Mouse (Mus musculus) embryonic facial prominence, embryonic 13.5 days (tissue): ENCODE measurements around the gene Adh7. TPM values are rescaled to one million over a fixed set of nuclear protein-coding genes. Genes with fewer than 3 reads are reported as not detected.

ENCODE experiments used
- polyA plus RNA-seq: library from polyadenylated mRNA; unstranded; fragments of >200 nt; fragmentation: Nextera tagmentation; extraction: Ambion mirVana; gene quantifications from 2 replicates; pipeline ENCODE4 v1.2.1, GENCODE M21; 2015

Adh7 gene
- polyA plus RNA-seq, 1 experiment from 2014 or later = 3.6 TPM

Other genes starting within 250 kb of the Adh7 start
- gene Dapp1, start 236.2 kb upstream of the Adh7 start, polyA plus RNA-seq = 5.9 and 6.8 TPM in 2 replicates
- gene 1110002E22Rik, start 152.7 kb upstream of the Adh7 start, polyA plus RNA-seq = 0.40 and 0.41 TPM in 2 replicates
- gene Gm5105, start 150.4 kb upstream of the Adh7 start, polyA plus RNA-seq = 0.40 TPM in 1 of 2 replicates, not detected in the other
- gene Trmt10a, start 74.3 kb upstream of the Adh7 start, polyA plus RNA-seq = 12.4 and 14.0 TPM in 2 replicates
- gene Mttp, start 72.8 kb upstream of the Adh7 start, polyA plus RNA-seq = 8.7 and 13.3 TPM in 2 replicates
- 0.74 and 0.81 TPM in 2 replicates for gene 4930579F01Rik, start 23.9 kb upstream of the Adh7 start, polyA plus RNA-seq
- 7.1 and 14.3 TPM in 2 replicates for gene Adh1, start 43.2 kb downstream of the Adh7 start, polyA plus RNA-seq
- 0.19 TPM in 1 of 2 replicates, not detected in the other for gene Adh6a, start 95.5 kb downstream of the Adh7 start, polyA plus RNA-seq
- 0.37 and 0.70 TPM in 2 replicates for gene Adh6b, start 124.0 kb downstream of the Adh7 start, polyA plus RNA-seq
- not detected in 2 replicates for gene Adh4, start 197.7 kb downstream of the Adh7 start, polyA plus RNA-seq
- 228 and 237 TPM in 2 replicates for gene Adh5, start 225.3 kb downstream of the Adh7 start, polyA plus RNA-seq